Mouse (Mus musculus) myocyte (in vitro differentiated cells): Measurements from ENCODE around the gene Dpp6. TPM values are rescaled to one million over a fixed set of nuclear protein-coding genes. Genes with fewer than 3 reads are reported as not detected.

ENCODE experiments used
- H3K27me3 ChIP-seq: one replicate; pipeline ENCODE4 v1.6.1; 2011; ENCODE audit not compliant: control insufficient read depth, insufficient read depth, insufficient read length
- H3K36me3 ChIP-seq: one replicate; pipeline ENCODE4 v1.6.1; 2011; ENCODE audit not compliant: control insufficient read depth, insufficient read depth
- H3K4me2 ChIP-seq: one replicate; pipeline ENCODE4 v1.6.1; 2011; ENCODE audit warnings: low read depth, control low read depth
- H3K4me3 ChIP-seq: one replicate; pipeline ENCODE4 v1.5.1; 2011; ENCODE audit warnings: mild to moderate bottlenecking, control low read depth, moderate library complexity
- H3K79me2 ChIP-seq: one replicate; pipeline ENCODE4 v1.6.1; 2011; ENCODE audit not compliant: control insufficient read depth, insufficient read depth
- H3ac ChIP-seq: one replicate; pipeline ENCODE4 v1.6.1; 2011; ENCODE audit not compliant: control insufficient read depth, insufficient read length
- CEBPB ChIP-seq: IDR thresholded peaks from 2 replicates; pipeline ENCODE4 v1.6.1; 2011; ENCODE audit warnings: mild to moderate bottlenecking, moderate library complexity; ENCODE audit not compliant: poor library complexity, insufficient read depth, severe bottlenecking
- E2F4 ChIP-seq: IDR thresholded peaks from one replicate; pipeline ENCODE4 v1.6.1; 2011; ENCODE audit warnings: mild to moderate bottlenecking, control low read depth, moderate library complexity; ENCODE audit not compliant: insufficient read depth
- MAX ChIP-seq: IDR thresholded peaks from one replicate; pipeline ENCODE4 v1.6.1; 2011; ENCODE audit warnings: low read depth, mild to moderate bottlenecking, control low read depth
- MYOD1 ChIP-seq, 3 experiments: IDR thresholded peaks; one replicate each; pipeline ENCODE4 v1.6.1; 2011; ENCODE audit warnings: control low read depth in 2 of 3, low read depth in 2 of 3, mild to moderate bottlenecking in 2 of 3, moderate library complexity in 1 of 3; ENCODE audit not compliant: insufficient read length in 2 of 3, control insufficient read depth in 1 of 3
- MYOG ChIP-seq, 3 experiments: IDR thresholded peaks; one replicate each; pipeline ENCODE4 v1.6.1; 2011; ENCODE audit warnings: control low read depth in 2 of 3, low read depth in 2 of 3, mild to moderate bottlenecking in 2 of 3; ENCODE audit not compliant: insufficient read length in 2 of 3, control insufficient read depth in 1 of 3, insufficient read depth in 1 of 3
- POLR2A ChIP-seq: IDR thresholded peaks from one replicate; pipeline ENCODE4 v1.6.1; 2011; ENCODE audit warnings: low read depth, mild to moderate bottlenecking, control low read depth, moderate library complexity; ENCODE audit not compliant: insufficient read length
- POLR2AphosphoS2 ChIP-seq: IDR thresholded peaks from one replicate; pipeline ENCODE4 v1.6.1; 2011; ENCODE audit warnings: low read depth, control low read depth; ENCODE audit not compliant: insufficient read length
- REST ChIP-seq: IDR thresholded peaks from one replicate; pipeline ENCODE4 v1.6.1; 2011; ENCODE audit warnings: mild to moderate bottlenecking, control low read depth, moderate library complexity; ENCODE audit not compliant: insufficient read depth, insufficient read length
- SRF ChIP-seq: IDR thresholded peaks from one replicate; pipeline ENCODE4 v1.6.1; 2011; ENCODE audit warnings: low read depth; ENCODE audit not compliant: control insufficient read depth, insufficient read length
- TCF12 ChIP-seq: IDR thresholded peaks from one replicate; pipeline ENCODE4 v1.6.1; 2011; ENCODE audit warnings: mild to moderate bottlenecking, control low read depth; ENCODE audit not compliant: poor library complexity, insufficient read depth, severe bottlenecking
- TCF3 ChIP-seq: IDR thresholded peaks from one replicate; pipeline ENCODE4 v1.6.1; 2011; ENCODE audit warnings: low read depth, control low read depth; ENCODE audit not compliant: insufficient read length
- USF1 ChIP-seq: IDR thresholded peaks from one replicate; pipeline ENCODE4 v1.6.1; 2011; ENCODE audit warnings: low read depth, mild to moderate bottlenecking, control low read depth, moderate library complexity
- polyA plus RNA-seq: library from polyadenylated mRNA; unstranded; fragments of >200 nt; fragmentation: generic; extraction: Trizol; gene quantifications from one replicate; pipeline ENCODE4 v1.2.1, GENCODE M21; 2012; ENCODE audit warnings: missing spikeins

Gene Dpp6
- polyA plus RNA-seq, 1 experiment, result 0.06 TPM

DNA sequence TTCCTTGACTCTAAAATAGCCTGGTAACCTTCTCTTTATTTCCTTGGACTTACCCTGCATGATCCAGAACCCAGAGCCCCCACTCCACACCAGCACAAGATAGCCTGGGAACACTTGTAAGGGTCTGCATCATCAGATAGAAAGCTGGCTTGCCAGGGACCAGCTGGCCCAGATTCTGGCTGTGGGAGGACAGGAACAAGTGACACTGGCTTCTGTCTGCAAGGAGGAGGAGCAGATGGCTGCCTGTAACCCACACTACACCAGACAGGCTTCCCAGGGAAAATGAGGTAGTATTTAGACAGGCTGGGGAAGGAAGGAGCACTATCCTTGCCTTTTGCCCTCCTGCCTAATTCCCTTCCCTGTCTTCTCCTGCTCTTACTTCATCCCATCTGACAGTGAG is 900.3 kb downstream of the Dpp6 start:
- no peak overlapping the region for H3ac ChIP-seq
- no peaks in the 10 kb centered on the region for H3K36me3 ChIP-seq
- TF ChIP-seq POLR2AphosphoS2 (no peak), REST (no peak), POLR2A (no peak), TCF3 (no peak), USF1 (no peak), CEBPB (no peak), MYOG (IDR thresholded peaks at IDR 0.05; ENCODE audit: control insufficient read depth in 1 of 3, insufficient read depth in 1 of 3, insufficient read length in 2 of 3, low read depth in 2 of 3) (no peak), MAX (no peak), E2F4 (no peak), TCF12 (no peak), MYOD1 (IDR thresholded peaks at IDR 0.05; ENCODE audit: control insufficient read depth in 1 of 3, insufficient read length in 2 of 3, low read depth in 2 of 3) (no peak), SRF (no peak)

DNA sequence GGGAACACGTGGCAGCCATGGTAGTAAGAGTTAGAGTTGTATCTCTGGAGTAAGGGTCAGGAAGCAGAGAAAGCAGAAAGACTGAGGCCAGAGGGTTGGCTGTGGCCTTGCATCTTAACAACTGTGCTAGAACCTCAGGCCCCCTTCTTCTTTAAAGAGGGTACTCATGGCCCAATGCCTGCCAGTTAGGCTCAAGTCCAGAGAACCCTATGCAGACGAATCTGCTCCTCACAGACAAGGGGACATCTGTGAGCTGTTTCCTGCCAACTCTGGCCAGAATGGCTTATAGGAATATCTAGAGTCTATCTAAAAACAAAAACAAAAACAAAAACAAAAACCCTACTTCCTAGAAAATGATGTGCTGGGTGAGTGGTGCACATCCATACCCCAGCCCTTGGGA is 902.3 kb downstream of the Dpp6 start:
- H3K79me2 ChIP-seq, result no peaks in the 10 kb centered on the region
- H3K27me3 ChIP-seq, result peaks cover 11% of the 10 kb centered on the region
- H3K36me3 ChIP-seq, result no peaks in the 10 kb centered on the region
- TF ChIP-seq SRF, result no peak
- H3ac ChIP-seq, result no peak overlapping the region
- H3K4me2 ChIP-seq, result no peak overlapping the region
- H3K4me3 ChIP-seq, result no peak overlapping the region

More for the DNA sequence above, 900.3 kb downstream of the Dpp6 start:
- H3K4me2 ChIP-seq, result no peak overlapping the region
- H3K79me2 ChIP-seq, result no peaks in the 10 kb centered on the region
- no peak overlapping the region for H3K4me3 ChIP-seq
- peaks cover 3% of the 10 kb centered on the region for H3K27me3 ChIP-seq

DNA sequence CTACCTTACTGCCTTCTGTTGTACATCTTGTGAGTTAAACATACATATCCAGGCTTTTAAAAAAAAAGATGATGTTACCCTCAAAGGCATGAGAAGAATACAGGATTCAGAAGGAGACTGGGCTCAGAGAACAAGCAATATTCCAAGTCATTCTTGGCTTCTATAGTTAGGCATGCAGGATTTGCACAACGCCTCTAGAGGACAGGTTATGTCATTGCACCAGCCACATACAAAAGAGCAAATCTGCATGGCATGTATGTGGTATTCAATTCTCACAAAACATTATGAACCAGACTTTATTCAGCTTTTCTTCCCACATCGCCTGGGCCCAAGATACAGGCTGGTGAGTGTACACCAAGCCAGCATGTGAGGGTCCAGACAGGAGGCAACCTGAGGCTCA is 907.5 kb downstream of the Dpp6 start:
- peaks cover 8% of the 10 kb centered on the region for H3K27me3 ChIP-seq
- H3K4me2 ChIP-seq, result no peak overlapping the region
- TF ChIP-seq SRF (no peak), TCF3 (no peak), MYOD1 (IDR thresholded peaks at IDR 0.05; ENCODE audit: control insufficient read depth in 1 of 3, insufficient read length in 2 of 3, low read depth in 2 of 3) (no peak), POLR2A (no peak), REST (no peak), TCF12 (no peak), MYOG (IDR thresholded peaks at IDR 0.05; ENCODE audit: control insufficient read depth in 1 of 3, insufficient read depth in 1 of 3, insufficient read length in 2 of 3, low read depth in 2 of 3) (no peak), USF1 (no peak), POLR2AphosphoS2 (no peak), MAX (no peak)
- H3K79me2 ChIP-seq, result no peaks in the 10 kb centered on the region
- no peak overlapping the region for H3ac ChIP-seq
- H3K4me3 ChIP-seq, result no peak overlapping the region
- H3K36me3 ChIP-seq, result no peaks in the 10 kb centered on the region

DNA sequence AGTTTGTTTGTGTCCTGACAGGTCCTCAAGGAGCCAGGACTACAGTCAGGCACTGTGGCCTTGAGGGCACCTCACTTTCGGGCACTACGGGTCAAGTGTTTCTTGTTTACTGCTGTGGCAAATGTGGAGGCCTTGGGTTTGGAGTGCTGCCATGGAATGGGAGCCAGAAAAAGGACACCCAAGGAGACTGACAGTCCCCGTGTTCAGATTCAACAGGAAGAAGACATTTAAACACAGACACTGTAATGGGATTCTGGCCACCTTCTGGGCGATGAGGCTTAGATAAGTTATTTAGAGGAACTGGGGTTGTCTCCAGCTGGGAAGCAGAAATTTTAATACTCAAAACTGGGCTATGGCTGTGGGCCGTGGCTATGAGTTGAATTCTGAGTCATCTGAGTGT is 913.7 kb downstream of the Dpp6 start:
- no peak overlapping the region for H3K4me3 ChIP-seq

DNA sequence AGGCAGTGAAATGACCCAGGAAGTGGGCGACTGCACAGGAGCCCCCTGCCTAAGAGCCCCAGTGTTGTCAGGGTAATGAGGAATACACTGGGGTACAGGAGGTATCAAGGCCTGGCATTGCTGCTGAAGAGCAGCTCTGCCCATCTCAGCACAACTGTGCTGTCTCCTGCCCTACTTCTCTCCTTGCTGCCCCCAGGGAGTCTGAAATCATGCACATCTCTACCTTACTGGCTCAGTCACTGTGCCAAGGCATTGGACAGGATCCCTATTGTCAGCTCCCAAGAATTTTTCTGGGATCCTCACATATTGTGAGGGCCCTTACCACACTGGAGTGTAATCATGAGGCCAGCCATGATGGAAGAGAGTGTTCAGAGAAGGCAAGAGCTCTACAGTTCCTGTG is 914.4 kb downstream of the Dpp6 start:
- H3K4me3 ChIP-seq, result no peak overlapping the region
- no peak overlapping the region for H3ac ChIP-seq
- no peak for TF ChIP-seq POLR2A
- no peak for TF ChIP-seq MYOG (IDR thresholded peaks at IDR 0.05; ENCODE audit: control insufficient read depth in 1 of 3, insufficient read depth in 1 of 3, insufficient read length in 2 of 3, low read depth in 2 of 3)
- no peak for TF ChIP-seq CEBPB
- TF ChIP-seq SRF, result no peak
- no peak for TF ChIP-seq REST
- TF ChIP-seq MYOD1 (IDR thresholded peaks at IDR 0.05; ENCODE audit: control insufficient read depth in 1 of 3, insufficient read length in 2 of 3, low read depth in 2 of 3), result no peak
- TF ChIP-seq E2F4, result no peak
- TF ChIP-seq TCF3, result no peak
- TF ChIP-seq USF1, result no peak
- no peak for TF ChIP-seq MAX
- TF ChIP-seq POLR2AphosphoS2, result no peak
- no peak for TF ChIP-seq TCF12
- no peak overlapping the region for H3K4me2 ChIP-seq
- no peaks in the 10 kb centered on the region for H3K36me3 ChIP-seq
- H3K79me2 ChIP-seq, result no peaks in the 10 kb centered on the region
- H3K27me3 ChIP-seq, result no peaks in the 10 kb centered on the region

More for the DNA sequence above, 913.7 kb downstream of the Dpp6 start:
- Histone ChIP-seq H3K36me3 (no peaks in the 10 kb centered on the region), H3K79me2 (no peaks in the 10 kb centered on the region), H3ac (no peak overlapping the region), H3K4me2 (no peak overlapping the region), H3K27me3 (no peaks in the 10 kb centered on the region)
- TF ChIP-seq POLR2A (no peak), MYOG (IDR thresholded peaks at IDR 0.05; ENCODE audit: control insufficient read depth in 1 of 3, insufficient read depth in 1 of 3, insufficient read length in 2 of 3, low read depth in 2 of 3) (no peak), USF1 (no peak), TCF12 (no peak), CEBPB (no peak), TCF3 (no peak), REST (no peak), E2F4 (no peak), SRF (no peak), POLR2AphosphoS2 (no peak), MAX (no peak), MYOD1 (IDR thresholded peaks at IDR 0.05; ENCODE audit: control insufficient read depth in 1 of 3, insufficient read length in 2 of 3, low read depth in 2 of 3) (no peak)
